Mouse (Mus musculus): ENCODE measurements around the gene Ganc.

DNA sequence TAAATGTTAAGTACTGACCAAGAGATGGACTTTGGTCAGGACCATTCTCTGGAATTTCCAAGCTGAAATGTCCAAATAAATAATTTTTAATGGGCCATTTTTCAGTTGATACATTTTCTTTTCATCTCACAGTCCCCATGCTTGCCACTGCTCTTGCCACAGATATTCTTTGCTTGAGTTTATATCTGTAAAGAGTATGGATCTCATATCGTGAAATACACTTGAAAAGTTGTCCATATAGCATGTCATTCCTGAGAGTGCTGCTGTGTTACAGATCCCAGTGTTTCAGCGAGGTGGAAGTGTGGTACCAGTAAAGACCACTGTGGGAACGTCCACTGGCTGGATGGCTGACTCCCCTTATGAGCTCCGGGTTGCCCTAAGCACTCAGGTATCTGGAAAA, 52.0 kb downstream of the Ganc start, which contains the start of gene Capn3:
- TF ChIP-seq CTCF (IDR thresholded peaks at IDR 0.05; ENCODE audit: extremely low read depth, insufficient read depth, low read length) (no peak), POLR2A (IDR thresholded peaks at IDR 0.05; ENCODE audit: extremely low read depth, insufficient read depth, low read length) (no peak)
